Mouse (Mus musculus): Measurements from ENCODE around the gene Neurl4.

GRCm38 (mm10) chr11:69914372-69914764 is 13.5 kb downstream of the Neurl4 start:
- TF ChIP-seq CTCF (IDR thresholded peaks at IDR 0.05; ENCODE audit: low read depth) = no peak
- TF ChIP-seq EP300 (IDR thresholded peaks at IDR 0.05; ENCODE audit: low read depth) = no peak

Data from heart, postnatal 0 days (tissue).